8 mouse cellular contexts compared by ENCODE assay signal in the genomic region with DNA sequence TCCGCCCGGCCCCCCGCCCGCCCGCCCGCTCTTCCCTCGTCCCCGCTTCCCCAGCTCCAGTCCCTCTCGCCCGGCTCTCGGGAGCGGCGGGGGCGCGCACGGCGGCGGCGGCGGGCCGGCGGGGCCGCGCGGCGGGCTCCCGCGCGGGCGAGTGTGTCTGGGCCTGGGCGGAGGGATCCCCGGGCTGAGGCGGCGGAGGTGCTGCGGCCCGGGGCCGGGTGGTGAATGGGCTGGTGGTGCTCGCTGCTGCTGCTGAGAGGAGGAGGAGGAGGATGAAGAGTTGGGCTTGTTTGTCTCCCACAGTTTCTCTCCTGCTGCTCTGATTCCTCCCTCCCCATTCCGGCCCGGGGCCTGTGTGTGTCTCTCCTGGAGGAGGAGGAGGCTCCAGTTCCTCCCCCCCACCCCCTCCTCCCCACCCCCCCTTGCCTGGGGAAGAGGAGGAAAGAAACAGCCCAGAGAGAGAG.
A peak's percentile ranks its signal among the peaks of the same experiment; 100 is the strongest.
DNase-seq lines count a peak whose midpoint lies in the region; ATAC-seq and TF ChIP-seq lines count a peak whose summit lies in the region.

No protein-coding gene starts in this region.

- H3K36me3 ChIP-seq in forebrain, embryonic 13.5 days (ENCODE audit: poor library complexity, severe bottlenecking), result no peaks in the 10 kb centered on the region
- no peaks in the 10 kb centered on the region for H3K36me3 ChIP-seq in liver, embryonic 16.5 days (ENCODE audit: control insufficient read depth, insufficient read depth)
- no peaks in the 10 kb centered on the region for H3K36me3 ChIP-seq in neural tube, embryonic 12.5 days
- H3K36me3 ChIP-seq in stomach, postnatal 0 days (ENCODE audit: control insufficient read depth, insufficient read depth, low read length), result no peaks in the 10 kb centered on the region

- intact Hi-C loops in heart, postnatal 10 days (cut with DNase I), result loop anchor here (2.0 kb wide), 1 partner anchor 125 kb away; no protein-coding TSS in a partner anchor

- no peaks in the 10 kb centered on the region for H3K9me3 ChIP-seq in forebrain, embryonic 13.5 days (replicated peaks)
- no peaks in the 10 kb centered on the region for H3K9me3 ChIP-seq in liver, embryonic 16.5 days (replicated peaks; ENCODE audit: control insufficient read depth, low read length)
- H3K9me3 ChIP-seq in neural tube, embryonic 12.5 days, result no peaks in the 10 kb centered on the region
- H3K9me3 ChIP-seq in stomach, postnatal 0 days (ENCODE audit: control insufficient read depth, low read length), result no peaks in the 10 kb centered on the region

- peak; percentile 91 for DNase-seq in ES-CJ7 (ENCODE audit: low read depth, low spot score)
- peak; percentile 95 to 96 for DNase-seq in heart, postnatal 10 days
- peak; percentile 53 for DNase-seq in large intestine, adult 2 months (ENCODE audit: low read depth, low spot score)
- peak; percentile 94 for DNase-seq in stomach, postnatal 0 days (ENCODE audit: low spot score)

- H3K4me3 ChIP-seq in forebrain, embryonic 13.5 days, result peak overlapping the region; percentile 79
- H3K4me3 ChIP-seq in liver, embryonic 16.5 days (ENCODE audit: low read depth, low read length), result peak overlapping the region; percentile 83
- peak overlapping the region; percentile 82 for H3K4me3 ChIP-seq in neural tube, embryonic 12.5 days
- peak overlapping the region; percentile 65 for H3K4me3 ChIP-seq in stomach, postnatal 0 days (ENCODE audit: low read depth, low read length)

- TF ChIP-seq CTCF in stomach, postnatal 0 days (IDR thresholded peaks at IDR 0.05; ENCODE audit: low read depth), result no peak

- H3K27ac ChIP-seq in forebrain, embryonic 13.5 days, result peak overlapping the region; percentile 100
- peak overlapping the region; percentile 95 for H3K27ac ChIP-seq in liver, embryonic 16.5 days (ENCODE audit: low read length)
- H3K27ac ChIP-seq in neural tube, embryonic 12.5 days, result peak overlapping the region; percentile 98
- H3K27ac ChIP-seq in stomach, postnatal 0 days (replicated peaks), result peak overlapping the region; percentile 99

- WGBS in forebrain, embryonic 13.5 days, result 0% methylated on average over 21 of the region's 40 CpGs
- WGBS in large intestine, adult 2 months, result 2% methylated on average over 39 of the region's 40 CpGs
- 1% methylated on average over 18 of the region's 40 CpGs for WGBS in liver, embryonic 16.5 days (ENCODE audit: insufficient replicate concordance)
- 2% methylated on average over 20 of the region's 40 CpGs for WGBS in neural tube, embryonic 12.5 days
- WGBS in stomach, postnatal 0 days, result 2% methylated on average over 16 of the region's 40 CpGs

- TF ChIP-seq EP300 in stomach, postnatal 0 days (optimal IDR thresholded peaks at IDR 0.05), result no peak

- H3K4me2 ChIP-seq in forebrain, embryonic 13.5 days, result peak overlapping the region; percentile 82
- H3K4me2 ChIP-seq in liver, embryonic 16.5 days (ENCODE audit: low read depth, low read length), result peak overlapping the region; percentile 97
- H3K4me2 ChIP-seq in neural tube, embryonic 12.5 days (replicated peaks), result peak overlapping the region; percentile 85
- H3K4me2 ChIP-seq in stomach, postnatal 0 days (replicated peaks; ENCODE audit: low read depth), result peak overlapping the region; percentile 91

- H3K9ac ChIP-seq in forebrain, embryonic 13.5 days, result peak overlapping the region; percentile 90
- peak overlapping the region; percentile 85 for H3K9ac ChIP-seq in liver, embryonic 16.5 days (ENCODE audit: low read depth, low read length)
- peak overlapping the region; percentile 86 for H3K9ac ChIP-seq in neural tube, embryonic 12.5 days
- H3K9ac ChIP-seq in stomach, postnatal 0 days (ENCODE audit: low read length), result peak overlapping the region; percentile 83

- peak; percentile 85 for ATAC-seq in cerebellum, adult (ENCODE audit: insufficient number of reproducible peaks, low FRiP score, low TSS enrichment)
- peak; percentile 86 for ATAC-seq in forebrain, embryonic 13.5 days
- peak; percentile 88 for ATAC-seq in liver, embryonic 16.5 days (ENCODE audit: low read depth)
- ATAC-seq in neural tube, embryonic 12.5 days (ENCODE audit: low FRiP score, low read depth), result peak; percentile 76
- peak; percentile 89 for ATAC-seq in stomach, postnatal 0 days (ENCODE audit: low FRiP score, low TSS enrichment)

- H3K27me3 ChIP-seq in forebrain, embryonic 13.5 days, result no peaks in the 10 kb centered on the region
- H3K27me3 ChIP-seq in liver, embryonic 16.5 days (ENCODE audit: control insufficient read depth, insufficient read depth, low read depth, low read length), result no peaks in the 10 kb centered on the region; the same call in 1 of the 2 replicates
- H3K27me3 ChIP-seq in neural tube, embryonic 12.5 days (replicated peaks), result no peaks in the 10 kb centered on the region
- no peaks in the 10 kb centered on the region for H3K27me3 ChIP-seq in stomach, postnatal 0 days (ENCODE audit: control insufficient read depth, insufficient read depth, low read length)

- H3K4me1 ChIP-seq in forebrain, embryonic 13.5 days, result peaks cover 37% of the 10 kb centered on the region
- H3K4me1 ChIP-seq in liver, embryonic 16.5 days (ENCODE audit: control insufficient read depth, low read depth, low read length), result peaks cover 8% of the 10 kb centered on the region
- H3K4me1 ChIP-seq in neural tube, embryonic 12.5 days, result peaks cover 22% of the 10 kb centered on the region
- H3K4me1 ChIP-seq in stomach, postnatal 0 days (replicated peaks; ENCODE audit: control insufficient read depth, insufficient read depth), result peaks cover 3% of the 10 kb centered on the region

Comparison
In these comparisons a context has a peak if more than half of its experiments do, and no peak if none do; other contexts are left out.
1. Peak in every context shown above with its lines: DNase-seq, ATAC-seq, H3K4me3 ChIP-seq and H3K27ac ChIP-seq.